Mouse (Mus musculus) fat pad, adult 2 months (tissue): Measurements from ENCODE around the gene Prl3c1.
"Not testable (repeated sequence)": the region's sequence is repeated elsewhere in the genome, so short reads cannot be mapped to it uniquely, and the experiment has no call there.

Experiments
- DNase-seq: peaks from one replicate; pipeline ENCODE4 v3.0.0-alpha.2; 2011; ENCODE audit warnings: low read depth, low spot score; ENCODE audit errors: extremely low read depth

Prl3c1 gene

DNA sequence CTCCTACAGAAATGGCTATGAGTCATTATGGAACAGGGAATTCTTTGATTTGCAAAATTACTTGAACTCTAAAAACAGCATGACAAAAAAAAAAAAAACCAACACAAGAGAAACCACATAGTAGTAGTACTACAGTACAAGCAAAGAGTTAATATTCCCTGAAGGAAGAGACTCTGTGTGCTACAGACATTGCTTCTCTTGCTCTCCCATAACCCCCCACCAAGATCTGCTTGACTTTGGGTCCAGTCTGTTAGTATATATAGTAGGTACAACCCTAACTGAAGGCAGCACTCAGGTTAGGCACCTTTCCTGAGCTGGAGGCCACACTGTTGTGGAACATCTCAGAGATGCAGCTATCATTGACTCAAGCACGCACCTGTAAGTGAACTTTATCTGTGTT, at the start of gene Prl3c1:
TSS of gene Prl3c1 (plus strand) at position 301 of the 400 bp plus-strand sequence.
- no peak for DNase-seq

GRCm38 (mm10) chr13:27148264-27148663, 48.2 kb upstream of the Prl3c1 start:
- DNase-seq: no peak

DNA sequence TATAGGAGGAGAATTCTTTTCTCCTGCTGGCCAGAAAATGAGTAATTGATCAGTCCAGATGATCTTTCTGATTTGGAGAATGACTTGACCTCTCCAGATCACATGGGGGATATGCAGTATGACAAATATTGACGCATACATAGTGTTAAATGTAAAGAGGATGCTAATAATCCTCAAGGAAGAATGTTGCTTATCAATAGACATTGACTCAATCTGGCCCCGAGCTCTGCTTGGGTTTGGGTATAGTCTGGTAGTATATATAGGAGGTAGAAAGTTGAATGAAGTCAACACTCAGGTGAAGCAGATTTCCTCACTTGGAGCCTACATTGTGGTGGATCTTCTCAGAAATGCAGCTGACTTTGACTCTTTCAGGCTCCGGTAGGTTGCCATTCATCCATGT, 40.0 kb upstream of the Prl3c1 start, which contains the start of gene Prl3d3:
TSS of gene Prl3d3 (plus strand) at position 301 of the 400 bp plus-strand sequence.
- not testable (repeated sequence) for DNase-seq

DNA sequence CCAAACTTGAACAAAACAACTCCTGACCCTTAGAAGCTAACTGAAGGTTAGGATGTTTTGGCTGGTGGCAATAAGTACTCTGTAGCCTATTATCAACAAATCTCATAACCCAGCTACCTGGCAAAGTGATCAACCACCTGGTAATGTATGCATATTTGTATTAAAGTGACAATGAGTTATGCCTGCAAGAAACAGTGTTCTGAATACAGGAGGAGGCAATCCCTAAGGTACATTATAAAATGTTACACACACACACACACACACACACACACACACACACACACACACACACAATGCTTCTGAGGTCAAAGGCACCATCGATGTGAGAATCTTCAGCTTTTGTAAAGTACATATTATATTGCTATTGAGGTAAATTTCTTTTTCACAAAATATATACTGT, 45.1 kb downstream of the Prl3c1 start, which contains the start of gene Prl3b1:
TSS of gene Prl3b1 (plus strand) at position 301 of the 400 bp plus-strand sequence.
- DNase-seq: no peak
